Mouse (Mus musculus): ENCODE results near the gene Hand1.
"Not testable (repeated sequence)": the region's sequence is repeated elsewhere in the genome, so short reads cannot be mapped to it uniquely, and the experiment has no call there.

Gene Hand1

GRCm38 (mm10) chr11:57833296-57833977 is 819 bp upstream of the Hand1 start:
- DNase-seq (ENCODE audit: low read depth) = no peak

GRCm38 (mm10) chr11:57831861-57832260 is 757 bp downstream of the Hand1 start:
- no peak for DNase-seq (ENCODE audit: low read depth)

- no peak for DNase-seq (ENCODE audit: low read depth)
Measured at GRCm38 (mm10) chr11:57831281-57831781, 1.3 kb downstream of the Hand1 start.

- DNase-seq (ENCODE audit: low read depth) = no peak
Measured at GRCm38 (mm10) chr11:57829871-57830775, 2.5 kb downstream of the Hand1 start.

GRCm38 (mm10) chr11:57828955-57829870 is 3.4 kb downstream of the Hand1 start:
- DNase-seq (ENCODE audit: low read depth) = no peak

GRCm38 (mm10) chr11:57827915-57828545 is 4.6 kb downstream of the Hand1 start:
- no peak for DNase-seq (ENCODE audit: low read depth)

- no peak for DNase-seq (ENCODE audit: low read depth)
Measured at GRCm38 (mm10) chr11:57827048-57827914, 5.3 kb downstream of the Hand1 start.

- not testable (repeated sequence) for DNase-seq (ENCODE audit: low read depth)
Measured at GRCm38 (mm10) chr11:57825234-57825633, 7.4 kb downstream of the Hand1 start.

GRCm38 (mm10) chr11:57823714-57824113 is 8.9 kb downstream of the Hand1 start:
- no peak for DNase-seq (ENCODE audit: low read depth)

GRCm38 (mm10) chr11:57823159-57823558 is 9.5 kb downstream of the Hand1 start:
- DNase-seq (ENCODE audit: low read depth) = not testable (repeated sequence)

- DNase-seq (ENCODE audit: low read depth) = peak; percentile 91
Measured at GRCm38 (mm10) chr11:57819999-57820581, 12.5 kb downstream of the Hand1 start.

- DNase-seq (ENCODE audit: low read depth) = no peak
Measured at GRCm38 (mm10) chr11:57818189-57818588, 14.4 kb downstream of the Hand1 start.

- DNase-seq (ENCODE audit: low read depth) = no peak
Measured at GRCm38 (mm10) chr11:57813641-57814040, 19.0 kb downstream of the Hand1 start.

GRCm38 (mm10) chr11:57812212-57812611 is 20.4 kb downstream of the Hand1 start:
- DNase-seq (ENCODE audit: low read depth) = no peak

- DNase-seq (ENCODE audit: low read depth) = no peak
Measured at GRCm38 (mm10) chr11:57811006-57811405, 21.6 kb downstream of the Hand1 start.

GRCm38 (mm10) chr11:57809732-57810098 is 22.9 kb downstream of the Hand1 start:
- no peak for DNase-seq (ENCODE audit: low read depth)

GRCm38 (mm10) chr11:57809017-57809731 is 23.4 kb downstream of the Hand1 start:
- peak; percentile 31 for DNase-seq (ENCODE audit: low read depth)

GRCm38 (mm10) chr11:57805047-57805446 is 27.6 kb downstream of the Hand1 start:
- DNase-seq (ENCODE audit: low read depth) = no peak

- DNase-seq (ENCODE audit: low read depth) = peak; percentile 37
Measured at GRCm38 (mm10) chr11:57802511-57802870, 30.1 kb downstream of the Hand1 start.

All from NIH3T3 (cell line).